Mouse (Mus musculus): ENCODE data around the gene Zranb1.

DNA sequence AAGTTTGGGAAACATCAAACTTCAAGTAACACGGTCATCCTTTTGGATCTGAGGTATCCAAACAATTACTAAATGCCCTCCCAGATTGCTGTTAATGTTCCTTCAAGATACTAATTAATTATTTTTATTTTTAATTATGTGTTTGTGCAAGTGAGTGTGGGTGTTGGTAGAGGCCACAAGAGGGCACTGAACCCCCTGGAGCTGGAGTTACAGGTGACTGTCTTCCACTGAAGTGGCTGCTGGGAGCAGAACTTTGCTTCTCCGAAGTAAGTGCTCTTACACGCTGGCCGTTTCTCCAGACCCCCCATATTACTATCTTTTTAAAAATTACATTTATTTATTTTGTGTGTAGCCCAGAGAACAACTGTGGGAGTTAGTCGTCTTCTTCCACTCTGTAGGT is 887 bp upstream of the Zranb1 start:
- TF ChIP-seq ETS1 (IDR thresholded peaks at IDR 0.05; ENCODE audit: low read depth, low read length) (no peak), CTCF (IDR thresholded peaks at IDR 0.05 in 2 of 3, conservative IDR thresholded peaks at IDR 0.05 in 1 of 3; ENCODE audit: control insufficient read depth in 1 of 3, insufficient read depth in 1 of 3, low read depth in 2 of 3, low read length in 3 of 3, poor library complexity in 1 of 3, severe bottlenecking in 1 of 3) (peak; percentile 43 to 66 (median 60)), E2F4 (IDR thresholded peaks at IDR 0.05; ENCODE audit: borderline replicate concordance, low read depth, low read length) (no peak), EP300 (IDR thresholded peaks at IDR 0.05; ENCODE audit: low read depth in 1 of 2, low read length in 2 of 2) (no peak), POLR2A (IDR thresholded peaks at IDR 0.05; ENCODE audit: control insufficient read depth in 1 of 2, insufficient read depth in 1 of 2, low read depth in 1 of 2, low read length in 2 of 2, poor library complexity in 1 of 2) (no peak)
